Mouse (Mus musculus) CD4-positive helper T cell, adult 2 months (primary cell): ENCODE measurements around the gene Il24.

ENCODE experiments used
- DNase-seq: peaks from one replicate; pipeline ENCODE4 v3.0.0-alpha.2; 2012; ENCODE audit warnings: low read depth, missing footprints, low spot score

Il24 gene

DNA sequence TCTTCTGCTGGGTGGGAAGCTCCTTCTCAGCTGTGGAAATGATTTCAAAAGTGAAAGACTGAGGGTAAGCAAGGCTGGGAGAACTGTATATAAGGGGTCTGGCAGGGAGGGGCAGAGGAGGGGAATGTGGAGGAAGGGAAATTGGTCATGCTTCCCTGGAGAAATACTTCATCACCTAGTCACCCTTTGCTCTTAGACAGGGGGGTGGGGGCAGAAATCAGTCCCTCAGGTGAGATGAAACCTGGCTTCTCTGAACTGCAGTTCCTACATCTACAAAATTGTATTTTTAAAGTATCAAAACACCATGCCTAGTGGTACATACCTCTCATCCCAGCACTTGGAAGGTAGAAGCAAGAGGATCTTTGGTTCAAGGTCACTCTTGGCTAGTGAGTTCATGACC is at the start of gene Il24:
TSS of gene Il24 (minus strand) at position 101 of the 400 bp plus-strand sequence.
- no peak for DNase-seq

DNA sequence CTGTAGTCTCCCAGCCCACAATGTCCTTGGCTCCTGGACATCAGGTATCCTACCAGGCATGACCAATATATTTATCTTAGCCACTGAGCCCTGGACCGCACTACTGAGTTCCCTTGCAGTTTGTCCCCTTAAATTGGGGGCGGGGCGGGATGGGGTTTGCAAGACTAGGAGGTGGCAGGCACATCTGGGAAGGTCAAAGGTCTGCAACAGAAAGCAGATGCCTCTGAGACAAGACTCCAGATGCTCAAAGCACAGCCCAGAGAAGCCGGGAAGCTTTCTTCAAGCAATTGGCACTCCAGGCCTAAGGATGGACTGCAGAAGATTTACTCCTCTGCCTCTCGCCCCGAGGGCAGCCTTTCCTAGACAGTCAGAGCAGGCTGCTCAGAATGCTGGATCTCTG is 49.1 kb upstream of the Il24 start:
- DNase-seq: no peak

DNA sequence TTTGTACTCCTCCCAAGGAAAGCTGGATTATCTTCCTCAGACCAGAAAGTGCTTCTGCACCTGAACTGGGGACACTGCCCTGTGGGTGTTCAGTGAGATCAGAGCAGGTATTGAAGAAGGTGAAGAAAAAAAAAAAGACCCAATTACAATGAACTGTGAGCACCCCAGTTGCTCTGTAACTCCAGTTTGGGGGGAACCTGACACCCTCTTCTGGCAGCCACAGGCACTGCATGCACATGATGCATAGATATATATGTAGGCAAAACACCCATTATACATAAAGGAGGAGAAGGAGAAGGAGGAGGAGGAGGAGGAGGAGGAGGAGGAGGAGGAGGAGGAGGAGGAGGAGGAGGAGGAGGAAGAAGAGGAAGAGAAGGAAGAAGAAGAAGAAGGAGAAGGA is 39.2 kb upstream of the Il24 start:
- DNase-seq: no peak

DNA sequence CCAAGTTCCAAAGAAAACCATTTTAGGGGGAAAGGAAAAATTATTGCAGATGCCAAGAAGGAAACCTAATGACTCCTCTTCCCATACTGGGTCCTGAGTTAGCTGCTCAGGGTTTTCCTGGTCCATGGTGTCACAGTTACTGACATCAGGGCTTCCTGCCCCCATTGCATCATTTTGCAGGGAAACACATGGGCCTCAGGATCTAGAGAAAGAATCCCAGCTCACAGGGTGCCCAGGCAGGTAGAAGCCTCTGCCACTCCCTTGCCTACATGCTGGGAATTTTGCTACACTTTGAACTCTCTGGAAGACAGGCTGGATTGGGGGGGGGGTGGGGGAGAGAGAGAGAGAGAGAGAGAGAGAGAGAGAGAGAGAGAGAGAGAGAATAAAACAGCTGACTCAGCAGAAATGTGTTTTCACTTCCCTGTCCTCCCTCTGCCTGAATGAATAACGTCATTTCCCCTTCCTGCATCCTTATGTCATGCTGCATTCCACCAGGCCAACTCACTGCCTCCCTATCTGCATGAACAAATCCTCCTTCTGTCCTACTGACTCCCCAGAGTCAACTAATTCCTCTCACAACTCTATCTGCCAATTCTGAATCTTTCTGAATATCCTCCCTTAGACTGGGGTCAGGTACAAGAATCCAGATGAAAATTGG is 31.2 kb upstream of the Il24 start:
- no peak for DNase-seq

DNA sequence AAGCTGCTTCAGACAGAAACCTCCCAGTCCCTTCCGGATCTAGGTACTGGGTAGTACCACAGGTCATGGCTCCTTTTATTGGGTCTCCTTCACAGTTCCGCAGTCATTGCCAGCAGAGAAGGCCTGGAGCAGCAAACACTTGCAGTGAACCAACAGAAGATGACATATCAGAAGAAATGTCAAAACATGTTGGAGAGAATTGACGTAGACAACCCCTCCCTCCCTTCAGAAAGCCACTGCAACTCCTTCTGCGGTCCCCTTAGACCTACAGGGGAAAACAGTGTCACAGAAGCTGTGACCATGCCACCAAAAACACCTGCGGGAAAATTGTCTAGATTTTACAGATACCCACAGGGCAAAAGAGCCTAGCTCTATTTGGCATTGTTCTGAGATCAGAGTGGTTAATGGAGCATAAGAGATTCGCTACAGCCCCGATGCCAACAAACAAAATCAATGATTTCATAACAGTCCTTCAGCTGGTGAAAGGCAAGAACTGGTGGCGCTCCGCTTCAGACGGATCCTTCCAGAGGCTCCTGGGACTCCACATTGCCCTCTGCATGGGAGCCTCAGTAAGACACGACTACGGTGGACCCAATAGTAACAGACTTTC is 24.3 kb upstream of the Il24 start, which contains the start of gene Il20:
TSS of gene Il20 (minus strand) at position 51 of the 610 bp plus-strand sequence.
- DNase-seq: no peak

- peak; percentile 29 for DNase-seq
These were observed 15.3 kb upstream of the Il24 start for GRCm38 (mm10) chr1:130902505-130902904.

DNA sequence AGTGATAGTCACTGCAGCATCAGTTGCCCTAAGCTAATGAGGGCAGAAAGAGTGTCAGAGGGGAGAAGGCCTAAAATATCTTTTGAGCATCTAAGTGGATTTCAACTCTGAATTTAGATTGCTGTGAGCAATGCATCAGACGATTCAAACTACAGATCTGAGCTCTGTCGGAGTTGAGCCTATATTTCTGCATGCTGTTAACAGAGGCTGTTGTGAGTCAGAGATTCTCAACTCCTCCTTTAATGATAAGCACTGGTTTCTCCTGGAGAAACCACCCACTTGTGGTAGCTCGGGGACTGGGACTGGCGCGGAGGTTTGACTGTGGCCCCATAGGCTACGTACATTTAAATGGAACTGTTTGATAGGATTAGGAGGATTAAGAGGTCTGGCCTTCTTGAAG is 7.2 kb upstream of the Il24 start:
- DNase-seq: no peak

DNA sequence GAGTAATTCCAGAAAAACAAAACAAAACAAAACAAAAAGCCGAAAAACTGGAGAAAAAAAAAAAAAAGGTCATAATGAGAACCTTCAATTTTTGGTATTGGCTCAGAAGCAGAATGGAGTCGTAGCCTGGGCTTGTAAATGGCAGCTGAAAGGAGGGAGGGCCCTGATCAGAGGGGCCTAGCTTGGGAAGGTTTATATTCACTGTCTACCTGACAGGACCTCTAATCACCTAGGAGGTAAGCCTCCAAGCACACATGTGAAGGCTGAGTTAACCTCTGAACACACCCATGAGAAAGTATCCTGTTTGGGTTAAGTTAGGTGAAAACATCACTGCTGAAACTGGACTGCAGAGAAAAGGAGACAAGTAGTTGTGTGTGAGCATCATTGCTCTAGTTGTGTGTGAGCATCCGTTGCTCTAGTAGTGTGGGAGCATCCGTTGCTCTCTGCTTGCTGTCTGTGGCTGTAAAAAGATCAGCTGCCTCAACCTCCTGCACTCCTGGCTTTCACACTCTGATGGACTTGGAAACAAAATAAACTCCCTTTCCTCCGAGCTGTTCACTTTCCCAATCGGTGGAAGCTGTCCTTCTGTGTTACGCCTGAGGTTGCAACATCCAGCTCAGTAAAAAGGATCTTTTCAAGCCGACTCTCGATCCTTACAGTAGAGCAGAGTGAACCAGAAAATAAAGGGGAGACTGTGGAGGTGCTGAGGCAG is 6.2 kb upstream of the Il24 start:
- no peak for DNase-seq

DNA sequence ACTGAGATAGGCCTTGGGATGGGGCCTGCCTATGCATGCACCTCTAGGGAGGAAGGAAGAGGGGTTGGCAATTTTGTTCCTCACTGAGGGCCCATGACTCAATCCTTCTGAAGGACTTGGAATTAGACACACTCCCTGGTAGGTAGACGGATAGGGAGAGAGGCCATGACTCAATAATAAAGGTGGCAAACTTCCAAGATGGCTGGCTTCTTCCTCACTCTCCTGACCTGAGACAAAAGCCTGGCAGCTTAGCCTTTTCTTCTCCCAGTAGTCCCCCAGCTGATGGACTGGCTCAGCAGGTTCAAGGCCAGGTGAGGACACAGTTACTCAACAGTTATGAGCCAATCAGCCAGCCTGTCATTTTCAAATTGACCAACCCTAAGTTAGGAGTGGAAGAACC is 5.2 kb upstream of the Il24 start:
- no peak for DNase-seq

GRCm38 (mm10) chr1:130883146-130883545 is 4.1 kb downstream of the Il24 start:
- no peak for DNase-seq

DNA sequence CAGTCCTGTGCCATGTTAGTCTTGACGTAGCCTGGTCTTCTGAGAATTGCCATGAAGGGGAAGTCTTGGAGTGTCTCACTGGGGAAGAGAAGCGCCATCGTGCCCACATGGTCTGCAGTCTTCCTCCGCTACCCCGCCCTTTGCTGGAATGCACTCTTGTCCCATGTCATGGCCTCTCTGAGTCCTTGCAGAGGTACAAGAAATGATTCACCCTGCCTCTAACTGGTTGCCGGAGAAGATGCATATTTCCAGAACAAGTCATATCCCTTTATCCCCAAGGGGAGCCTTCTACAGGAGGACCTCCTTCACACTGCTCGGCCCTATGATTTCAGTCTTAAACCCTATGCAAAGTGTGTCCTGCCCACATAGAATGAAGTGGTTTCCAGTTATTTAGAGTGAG is 7.3 kb downstream of the Il24 start:
- no peak for DNase-seq

DNA sequence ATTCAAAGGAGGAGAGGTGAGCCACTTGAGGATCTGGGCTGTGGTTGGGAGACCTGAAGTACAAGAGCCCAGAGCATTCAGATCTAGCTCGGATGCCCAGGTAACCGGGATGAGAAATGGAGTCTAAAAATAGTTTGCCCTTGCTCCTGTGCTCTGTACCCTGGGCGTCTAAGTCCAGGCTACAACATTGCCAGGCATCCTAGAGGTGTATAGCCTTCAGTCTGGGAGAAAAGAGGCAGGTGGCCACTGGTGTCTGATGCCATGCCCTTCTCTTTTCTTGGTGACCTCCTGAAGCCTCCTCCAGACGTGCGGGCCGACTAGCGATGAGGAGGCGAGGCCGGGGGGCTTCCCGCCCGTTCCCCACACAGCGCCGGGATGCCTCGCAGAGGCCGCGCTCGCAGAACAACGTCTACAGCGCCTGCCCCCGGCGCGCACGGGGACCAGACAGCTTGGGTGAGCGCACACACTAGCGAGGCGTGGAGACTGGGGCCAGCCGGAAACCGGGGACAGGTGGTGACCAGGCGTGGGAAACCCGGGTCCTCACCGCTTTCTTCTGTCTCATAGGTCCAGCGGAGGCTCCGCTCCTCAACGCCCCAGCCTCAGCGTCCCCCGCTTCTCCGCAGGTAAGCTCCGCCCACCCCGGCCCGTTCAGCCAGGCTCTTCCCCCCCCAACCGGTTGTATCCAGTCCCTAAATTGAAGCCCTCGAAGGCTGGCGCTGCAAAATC is 9.2 kb downstream of the Il24 start:
- peak; percentile 44 for DNase-seq

DNA sequence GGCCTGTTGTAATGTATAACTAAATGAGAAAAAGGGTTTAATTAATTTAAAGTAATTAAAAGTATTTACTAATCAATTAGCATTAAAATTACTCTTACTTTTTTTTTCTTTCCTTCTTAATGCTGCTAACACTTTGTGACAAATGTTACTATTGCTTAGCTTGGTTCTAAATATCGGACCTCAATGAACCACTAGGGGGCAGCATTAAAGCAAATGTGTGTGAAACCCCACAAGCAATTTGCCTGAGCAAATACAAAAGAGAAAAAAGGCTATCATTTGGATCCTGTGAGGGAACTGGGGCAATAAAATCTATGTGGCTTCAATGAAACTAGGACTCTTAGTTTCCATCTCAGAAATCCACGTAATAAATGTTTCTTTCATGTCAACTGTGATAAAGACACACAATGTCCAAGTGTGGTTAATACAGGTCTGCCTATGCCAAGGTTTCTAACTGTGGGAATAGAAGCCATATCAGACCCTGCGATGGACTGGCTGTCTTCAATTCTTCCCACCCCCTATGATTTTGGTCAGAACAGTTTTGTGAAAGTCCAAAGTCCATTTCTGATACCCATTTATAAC is 10.2 kb downstream of the Il24 start:
- DNase-seq: peak; percentile 65

DNA sequence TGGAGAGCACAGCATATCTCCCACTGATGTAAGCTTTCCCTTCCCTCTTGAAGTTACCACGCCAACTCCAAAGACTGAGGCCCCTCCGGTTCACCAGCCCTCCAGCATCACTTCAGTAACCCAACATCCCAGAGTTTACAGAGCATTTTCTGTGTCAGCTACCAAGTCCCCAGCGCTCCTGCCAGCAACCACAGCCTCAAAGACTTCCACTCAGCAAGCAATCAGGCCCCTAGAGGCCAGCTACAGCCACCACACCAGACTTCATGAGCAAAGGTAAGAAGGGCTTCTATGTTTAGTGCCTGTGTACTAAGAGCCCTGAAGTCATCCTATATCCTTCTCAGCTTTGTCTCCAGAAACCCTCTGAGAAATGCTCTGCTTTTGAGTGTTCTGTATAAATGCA is 11.3 kb downstream of the Il24 start:
- DNase-seq: no peak

DNA sequence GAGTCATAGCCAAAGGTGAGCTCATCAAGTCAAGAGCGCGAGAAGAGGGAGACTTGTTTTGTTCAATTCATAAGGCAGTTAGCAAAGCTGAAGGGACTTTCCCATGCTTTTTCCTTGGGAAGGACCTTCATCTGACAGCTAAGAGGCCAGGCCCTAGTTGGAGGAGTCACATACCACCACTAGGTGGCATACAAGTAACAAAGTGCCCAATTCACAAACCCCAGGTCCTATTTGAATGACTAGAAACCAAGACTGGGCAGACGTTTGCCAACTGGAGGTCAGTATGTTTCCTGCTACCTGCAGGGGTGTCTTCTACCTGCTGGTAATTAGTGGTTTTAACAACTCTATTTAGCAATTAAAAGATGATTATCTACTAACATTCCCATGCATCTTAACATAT is 12.1 kb downstream of the Il24 start:
- DNase-seq: peak; percentile 39

DNA sequence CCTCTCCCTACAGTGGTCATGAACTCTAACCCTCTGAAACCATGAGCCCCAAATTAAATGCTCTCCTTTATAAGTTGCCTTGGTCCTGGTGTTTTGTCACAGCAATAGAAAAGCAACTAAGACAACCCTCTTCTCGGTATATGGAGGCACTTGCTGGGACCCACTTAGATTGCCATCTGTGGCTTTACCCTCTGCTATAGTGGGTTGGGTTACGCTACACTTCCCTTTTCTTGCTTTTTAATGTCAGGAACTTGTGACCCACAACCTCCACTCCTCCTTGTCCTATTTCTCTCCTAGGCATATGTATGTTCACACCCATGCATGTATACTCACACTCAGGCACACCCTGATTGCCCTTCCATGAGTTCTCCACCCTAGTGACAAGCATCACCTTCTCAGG is 14.3 kb downstream of the Il24 start:
- DNase-seq: no peak

DNA sequence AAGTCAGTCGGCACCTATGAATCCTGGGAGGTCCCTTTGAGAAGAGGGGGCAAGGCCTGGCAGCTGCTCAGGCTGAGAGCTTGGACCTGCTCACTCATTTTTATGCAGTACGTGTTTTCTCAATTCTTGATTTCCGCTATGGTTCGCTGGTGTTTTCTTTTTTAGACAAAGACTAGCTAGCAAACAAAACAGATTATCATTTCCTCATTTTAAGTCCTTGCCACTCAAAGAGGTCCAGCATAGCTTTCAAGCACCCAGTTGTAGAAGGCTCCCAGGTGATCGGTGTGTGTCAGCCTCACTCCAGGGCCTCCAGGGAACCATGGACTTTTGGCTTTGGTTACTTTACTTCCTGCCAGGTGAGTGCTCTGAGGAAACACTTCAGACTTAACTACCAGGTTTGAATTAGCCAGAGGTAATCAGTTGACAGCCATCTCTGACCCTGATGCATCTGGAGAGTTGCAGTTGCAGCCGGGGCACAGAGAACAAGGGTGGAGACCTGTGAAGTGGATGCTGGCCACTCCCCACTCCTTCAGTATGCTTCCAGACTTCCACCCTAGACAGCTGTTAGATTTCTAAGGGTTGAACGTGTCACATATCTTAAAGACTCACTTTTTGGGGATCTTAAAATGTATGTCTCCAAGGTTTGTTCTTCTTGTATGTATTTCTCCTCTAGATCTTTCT is 21.6 kb downstream of the Il24 start, which contains the start of gene Fcmr:
TSS of gene Fcmr (plus strand) at position 129 of the 681 bp plus-strand sequence.
- no peak for DNase-seq

GRCm38 (mm10) chr1:130864741-130865140 is 22.5 kb downstream of the Il24 start:
- DNase-seq: no peak

GRCm38 (mm10) chr1:130864238-130864637 is 23.0 kb downstream of the Il24 start:
- DNase-seq: peak; percentile 46

DNA sequence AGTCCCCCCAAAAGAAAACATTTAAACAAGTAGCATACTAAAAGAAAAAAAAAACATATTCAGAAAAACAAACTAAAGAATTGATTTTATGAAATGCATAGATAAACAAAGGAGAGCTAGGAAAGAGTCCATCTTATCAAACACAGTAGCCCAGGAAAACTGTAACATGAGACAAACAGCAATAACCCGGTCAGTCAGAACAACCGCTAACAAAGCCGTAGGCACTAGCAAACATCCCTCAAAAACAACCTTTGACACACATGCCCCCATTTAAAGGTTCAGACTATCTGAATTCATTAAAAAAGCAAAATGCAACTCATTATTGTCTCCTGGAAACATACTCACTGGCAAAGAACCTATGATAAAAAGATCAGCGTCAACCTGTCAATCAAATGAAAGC is 29.8 kb downstream of the Il24 start:
- DNase-seq: no peak

DNA sequence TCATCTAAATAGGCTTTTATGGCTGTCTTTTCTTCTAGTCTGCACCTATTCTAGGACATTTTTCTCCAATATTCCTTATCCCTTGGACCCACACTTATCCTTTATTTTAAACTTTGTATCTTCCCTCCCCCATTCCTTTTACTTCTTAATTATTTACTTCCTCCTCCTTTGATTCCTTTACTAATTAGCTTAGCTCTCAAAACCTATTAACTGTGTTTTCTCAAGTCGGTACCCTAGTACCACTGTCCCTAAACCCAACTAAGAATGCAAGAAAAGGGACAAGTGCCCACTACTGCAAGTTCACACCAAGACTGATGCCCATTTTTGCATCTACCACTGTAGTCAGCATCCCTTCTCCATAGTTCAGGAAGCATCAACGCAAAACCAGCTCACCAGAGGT is 31.5 kb downstream of the Il24 start:
- DNase-seq: no peak
